Mouse (Mus musculus) small intestine, adult 2 months (tissue): ENCODE data around the gene Krtap1-5. TPM values are rescaled to one million over a fixed set of nuclear protein-coding genes. Genes with fewer than 3 reads are reported as not detected.
"Not testable (repeated sequence)": the region's sequence is repeated elsewhere in the genome, so short reads cannot be mapped to it uniquely, and the experiment has no call there.

Experiments
- H3K27ac ChIP-seq: fragments of 200-500 bp; 2 replicates; pipeline ENCODE4 v1.5.1; 2012; ENCODE audit warnings: low read depth, low read length, control low read depth, inconsistent platforms; ENCODE audit not compliant: insufficient read depth
- H3K27me3 ChIP-seq: fragments of 200-500 bp; 2 replicates; pipeline ENCODE4 v1.6.1; 2012; ENCODE audit warnings: mild to moderate bottlenecking, moderate library complexity, low read length, inconsistent platforms; ENCODE audit not compliant: control insufficient read depth, insufficient read depth
- H3K36me3 ChIP-seq: fragments of 200-500 bp; 2 replicates; pipeline ENCODE4 v1.6.1; 2012; ENCODE audit warnings: mild to moderate bottlenecking, low read length, control low read depth, inconsistent platforms; ENCODE audit not compliant: control insufficient read depth, insufficient read depth
- H3K4me1 ChIP-seq: fragments of 200-500 bp; 2 replicates; pipeline ENCODE4 v1.6.1; 2012; ENCODE audit warnings: low read length, inconsistent platforms, mixed read lengths; ENCODE audit not compliant: control insufficient read depth, insufficient read depth, insufficient read length
- H3K4me3 ChIP-seq: fragments of 200-500 bp; 2 replicates; pipeline ENCODE4 v1.5.1; 2012; ENCODE audit warnings: low read depth, mild to moderate bottlenecking, control low read depth, inconsistent platforms, low read length, moderate library complexity
- CTCF ChIP-seq: fragments of 200-500 bp; IDR thresholded peaks from 2 replicates; pipeline ENCODE4 v1.5.1; 2012; ENCODE audit warnings: low read depth, mild to moderate bottlenecking, control low read depth, inconsistent platforms, low read length, moderate library complexity, mixed read lengths; ENCODE audit not compliant: insufficient replicate concordance, insufficient read length; ENCODE audit errors: extremely low read depth
- POLR2A ChIP-seq: fragments of 200-500 bp; IDR thresholded peaks from 2 replicates; pipeline ENCODE4 v1.6.1; 2012; ENCODE audit warnings: low read depth, mild to moderate bottlenecking, control low read depth, inconsistent platforms, low read length, moderate library complexity
- WGBS: fragments of 180-500 bp; shearing (Covaris S2); methylation state at CpG from one replicate; pipeline ENCODE4 v1.1.7; 2018; 5-methylcytosine and 5-hydroxymethylcytosine counted together
- polyA plus RNA-seq: library from polyadenylated mRNA; depleted of rRNA; stranded (reverse); fragments of >200 nt; gene quantifications from 2 replicates; pipeline ENCODE4 v1.2.3, GENCODE M21; 2012; rRNA removed

Krtap1-5 gene
- polyA plus RNA-seq = not detected in 2 replicates

DNA sequence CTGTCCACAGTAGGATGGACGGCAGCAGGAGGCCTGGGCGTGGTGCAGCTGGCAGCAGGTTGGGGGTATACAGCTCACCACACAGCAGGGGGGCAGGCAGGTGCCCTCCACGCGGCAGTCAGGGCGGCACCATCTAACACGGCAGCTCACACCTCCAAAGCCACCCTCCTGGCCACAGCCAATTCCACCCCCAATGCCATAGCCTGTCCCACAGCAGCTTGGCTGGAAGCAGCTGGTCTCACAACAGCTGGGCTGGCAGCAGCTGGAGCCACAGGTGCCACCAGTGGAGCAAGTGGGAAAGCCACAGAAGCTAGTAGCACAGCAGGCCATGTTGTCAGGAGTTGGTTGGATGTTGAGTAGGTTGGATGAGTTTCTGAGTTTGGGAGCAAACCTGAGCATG lies at the start of gene Krtap1-5:
TSS of gene Krtap1-5 (minus strand) at position 381 of the 400 bp plus-strand sequence.
- Histone ChIP-seq H3K4me3 (no peak within 1 kb of the TSS), H3K4me1 (no peaks in the 10 kb centered on the region), H3K27ac (no peak within 1 kb of the TSS), H3K36me3 (no peaks in the 10 kb centered on the region), H3K27me3 (no peaks in the 10 kb centered on the region)
- TF ChIP-seq POLR2A = no peak
- TF ChIP-seq CTCF = no peak
- WGBS = 78% methylated on average over 6 of the region's 6 CpGs

DNA sequence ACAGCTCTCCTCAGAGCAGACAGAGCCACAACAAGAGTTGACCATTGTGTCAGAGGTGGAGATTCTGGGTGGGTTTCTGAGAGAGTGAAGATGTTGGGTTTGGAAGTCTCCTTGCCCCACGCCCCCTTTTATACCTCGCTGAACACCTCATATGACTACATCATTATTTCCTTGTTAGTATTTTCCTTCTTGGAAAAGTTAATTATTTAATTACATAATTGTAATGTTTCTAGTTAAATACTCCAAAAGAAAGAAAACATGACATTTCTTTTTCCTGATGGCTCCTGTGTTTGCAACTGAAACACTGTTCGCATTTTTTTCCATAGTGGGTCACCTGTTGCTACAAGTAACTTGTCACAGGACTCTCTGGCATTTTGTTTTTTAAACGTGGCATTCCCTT lies 47.3 kb upstream of the Krtap1-5 start, which contains the start of gene Krtap4-1:
TSS of gene Krtap4-1 (minus strand) at position 101 of the 400 bp plus-strand sequence.
- Histone ChIP-seq H3K36me3 (no peaks in the 10 kb centered on the region), H3K27ac (no peak within 1 kb of the TSS), H3K4me1 (no peaks in the 10 kb centered on the region), H3K27me3 (no peaks in the 10 kb centered on the region), H3K4me3 (no peak within 1 kb of the TSS)
- TF ChIP-seq POLR2A (no peak), CTCF (no peak)
- 63% methylated on average over 4 of the region's 4 CpGs for WGBS

DNA sequence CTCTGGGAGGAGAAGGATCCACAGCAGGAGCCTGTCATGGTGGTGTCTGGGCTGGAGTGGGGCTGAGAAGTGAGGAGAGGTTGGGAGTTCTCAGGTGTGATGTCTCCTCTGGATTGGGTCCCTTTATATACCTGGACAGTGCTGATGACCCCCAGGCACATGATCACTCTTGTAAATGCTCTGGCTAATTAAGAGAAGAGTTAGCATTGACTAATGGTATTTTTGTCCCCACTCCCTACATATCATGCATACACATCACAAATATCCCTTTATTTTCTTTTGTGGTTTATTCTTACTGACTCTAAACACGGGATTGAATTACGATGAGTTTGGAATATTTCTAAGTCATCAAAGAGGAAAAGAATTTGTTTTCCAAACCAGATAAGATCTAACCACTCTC lies 39.5 kb upstream of the Krtap1-5 start, which contains the start of gene Gm11562:
TSS of gene Gm11562 (minus strand) at position 101 of the 400 bp plus-strand sequence.
- H3K4me3 ChIP-seq = no peak within 1 kb of the TSS
- H3K27ac ChIP-seq = no peak within 1 kb of the TSS
- H3K27me3 ChIP-seq = no peaks in the 10 kb centered on the region
- no peak for TF ChIP-seq CTCF
- TF ChIP-seq POLR2A = no peak
- WGBS = 73% methylated on average over 2 of the region's 2 CpGs
- H3K4me1 ChIP-seq = no peaks in the 10 kb centered on the region
- H3K36me3 ChIP-seq = no peaks in the 10 kb centered on the region

DNA sequence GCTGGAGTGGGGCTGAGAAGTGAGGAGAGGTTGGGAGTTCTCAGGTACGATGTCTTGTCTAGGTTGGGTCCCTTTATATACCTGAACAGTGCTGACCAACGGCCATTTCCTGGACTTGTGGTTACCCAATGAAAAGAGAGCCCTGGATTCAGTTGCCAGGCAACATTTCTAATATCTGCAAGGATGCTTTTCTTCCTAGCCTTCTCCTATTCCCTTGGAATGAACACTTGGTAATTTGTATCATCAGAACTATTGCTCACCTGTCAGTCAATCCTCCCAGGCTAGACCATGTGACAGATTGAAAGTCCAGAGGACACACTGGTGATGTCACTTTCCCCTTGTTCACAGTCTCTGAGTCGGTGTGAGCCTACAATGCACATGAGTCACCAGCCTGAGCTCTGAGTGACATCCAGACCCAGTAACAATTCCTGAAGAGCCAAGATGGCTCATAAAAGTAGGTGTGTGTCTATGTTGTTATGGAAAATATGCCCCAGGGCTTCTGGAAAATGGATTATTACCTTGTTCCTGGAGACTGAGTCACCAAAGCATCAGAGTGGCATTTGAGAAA lies 34.1 kb upstream of the Krtap1-5 start, which contains the start of gene Krtap2-4:
TSS of gene Krtap2-4 (minus strand) at position 51 of the 568 bp plus-strand sequence.
- Histone ChIP-seq H3K4me3 (no peak within 1 kb of the TSS), H3K36me3 (no peaks in the 10 kb centered on the region), H3K27me3 (no peaks in the 10 kb centered on the region), H3K27ac (no peak within 1 kb of the TSS), H3K4me1 (peaks cover 3% of the 10 kb centered on the region; the same call in 1 of the 2 replicates)
- TF ChIP-seq POLR2A (no peak), CTCF (no peak)
- 41% methylated on average over 3 of the region's 3 CpGs for WGBS

DNA sequence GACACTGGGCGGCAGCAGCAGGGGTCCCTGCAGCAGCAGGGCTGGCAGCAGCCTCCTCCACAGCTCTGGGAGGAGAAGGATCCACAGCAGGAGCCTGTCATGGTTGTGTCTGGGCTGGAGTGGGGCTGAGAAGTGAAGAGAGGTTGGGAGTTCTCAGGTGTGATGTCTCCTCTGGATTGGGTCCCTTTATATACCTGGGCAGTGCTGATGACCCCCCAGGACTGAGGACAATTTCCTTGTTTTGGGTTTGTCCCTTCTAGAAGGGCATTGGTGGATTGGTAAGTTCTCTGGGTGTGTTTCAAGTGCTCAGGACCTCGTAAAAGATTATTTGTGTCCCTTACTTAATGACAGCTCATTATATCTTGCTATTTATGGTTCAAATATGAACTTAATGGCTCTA lies 29.3 kb upstream of the Krtap1-5 start, which contains the start of gene Gm11937:
TSS of gene Gm11937 (minus strand) at position 101 of the 400 bp plus-strand sequence.
- not testable (repeated sequence) for H3K27ac ChIP-seq, H3K4me3 ChIP-seq, H3K4me1 ChIP-seq, H3K36me3 ChIP-seq, H3K27me3 ChIP-seq
- WGBS = 53% methylated on average over 2 of the region's 2 CpGs

DNA sequence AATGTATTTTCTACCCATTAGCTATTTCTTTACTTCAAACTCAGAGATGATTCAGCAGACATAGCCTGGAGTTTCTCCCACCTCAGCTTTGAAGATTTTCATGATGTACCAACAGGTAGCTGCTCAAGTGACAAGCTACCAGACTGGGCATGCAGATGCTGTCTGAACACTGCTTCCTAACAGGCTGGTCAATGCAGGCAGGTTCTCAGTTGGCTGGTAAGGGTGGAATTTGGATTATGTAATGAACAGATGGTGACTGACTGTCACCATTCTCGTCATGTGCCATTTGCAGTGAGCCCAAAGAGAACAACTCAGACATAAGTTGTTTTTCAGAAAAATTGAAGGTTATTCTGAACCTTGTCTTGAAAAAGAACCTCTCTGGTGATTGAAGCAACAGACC lies 28.3 kb upstream of the Krtap1-5 start:
- Histone ChIP-seq H3K4me1 (peaks cover 5% of the 10 kb centered on the region; the same call in 1 of the 2 replicates), H3K27me3 (no peaks in the 10 kb centered on the region), H3K36me3 (no peaks in the 10 kb centered on the region), H3K4me3 (no peak overlapping the region), H3K27ac (no peak overlapping the region)
- no peak for TF ChIP-seq POLR2A
- no peak for TF ChIP-seq CTCF
- 84% methylated on average over 1 of the region's 1 CpGs for WGBS

DNA sequence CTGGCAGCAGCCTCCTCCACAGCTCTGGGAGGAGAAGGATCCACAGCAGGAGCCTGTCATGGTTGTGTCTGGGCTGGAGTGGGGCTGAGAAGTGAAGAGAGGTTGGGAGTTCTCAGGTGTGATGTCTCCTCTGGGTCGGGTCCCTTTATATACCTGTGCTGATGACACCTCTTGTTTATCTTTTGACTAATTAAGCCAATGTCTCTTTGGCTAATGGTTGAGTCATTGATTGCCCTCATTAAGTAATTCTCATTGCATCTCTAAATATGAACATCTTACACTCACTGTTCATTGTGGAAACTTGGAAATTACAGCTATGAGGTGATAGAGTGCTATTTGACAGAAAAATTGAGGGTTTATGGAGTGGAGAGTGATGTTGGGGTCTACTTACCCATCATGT lies 22.4 kb upstream of the Krtap1-5 start, which contains the start of gene Gm11938:
TSS of gene Gm11938 (minus strand) at position 101 of the 400 bp plus-strand sequence.
- not testable (repeated sequence) for H3K4me1 ChIP-seq, H3K36me3 ChIP-seq, H3K4me3 ChIP-seq, H3K27me3 ChIP-seq, H3K27ac ChIP-seq
- 28% methylated on average over 1 of the region's 1 CpGs for WGBS

DNA sequence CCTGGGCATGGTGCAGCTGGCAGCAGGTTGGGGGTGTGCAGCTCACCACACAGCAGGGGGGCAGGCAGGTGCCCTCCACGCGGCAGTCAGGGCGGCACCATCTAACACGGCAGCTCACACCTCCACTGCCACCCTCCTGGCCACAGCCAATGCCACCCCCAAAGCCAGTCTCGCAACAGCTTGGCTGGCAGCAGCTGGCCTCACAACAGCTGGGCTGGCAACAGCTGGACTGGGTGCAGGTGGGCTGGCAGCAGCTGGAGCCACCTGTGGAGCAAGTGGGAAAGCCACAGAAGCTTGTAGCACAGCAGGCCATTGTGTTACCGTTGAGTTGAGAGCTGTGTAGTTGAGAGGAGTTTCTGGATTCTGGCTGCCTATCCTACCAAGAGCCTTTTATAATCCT lies 16.9 kb upstream of the Krtap1-5 start, which contains the start of gene Krtap9-3:
TSS of gene Krtap9-3 (minus strand) at position 364 of the 400 bp plus-strand sequence.
- not testable (repeated sequence) for H3K27ac ChIP-seq, H3K27me3 ChIP-seq, H3K36me3 ChIP-seq, H3K4me1 ChIP-seq, H3K4me3 ChIP-seq
- WGBS = 55% methylated on average over 6 of the region's 6 CpGs
